Mouse (Mus musculus) E14TG2a.4 (cell line): Measurements from ENCODE around the gene Ascc2.
"Not testable (repeated sequence)": the region's sequence is repeated elsewhere in the genome, so short reads cannot be mapped to it uniquely, and the experiment has no call there.

Source experiments
- H3K27me3 ChIP-seq: 2 replicates; pipeline ENCODE4 v1.6.1; 2014; ENCODE audit warnings: low read length, control low read depth; ENCODE audit not compliant: insufficient read depth
- H3K36me3 ChIP-seq: 2 replicates; pipeline ENCODE4 v1.6.1; 2014; ENCODE audit warnings: low read length, control low read depth; ENCODE audit not compliant: insufficient read depth
- H3K4me1 ChIP-seq: replicated peaks from 2 replicates; pipeline ENCODE4 v1.6.1; 2014; ENCODE audit warnings: low read depth, low read length, control low read depth
- H3K4me3 ChIP-seq: replicated peaks from 2 replicates; pipeline ENCODE4 v1.5.1; 2014; ENCODE audit warnings: mild to moderate bottlenecking, low read length
- H3K9me3 ChIP-seq: 2 replicates; pipeline ENCODE4 v1.6.1; 2014; ENCODE audit warnings: low read length, control low read depth
- CTCF ChIP-seq: conservative IDR thresholded peaks from 2 replicates; pipeline ENCODE4 v1.5.1; 2014; ENCODE audit warnings: low read length
- NANOG ChIP-seq: IDR thresholded peaks from 2 replicates; pipeline ENCODE4 v1.6.1; 2014; ENCODE audit warnings: borderline replicate concordance, low read length, mixed read lengths
- POU5F1 ChIP-seq: IDR thresholded peaks from 2 replicates; pipeline ENCODE4 v1.6.1; 2014; ENCODE audit warnings: low read length, borderline replicate concordance

Gene Ascc2

GRCm38 (mm10) chr11:4641185-4641584, 3.6 kb downstream of the Ascc2 start:
- Histone ChIP-seq H3K4me3 (no peak overlapping the region), H3K4me1 (peaks cover 82% of the 10 kb centered on the region), H3K27me3 (no peaks in the 10 kb centered on the region), H3K9me3 (no peaks in the 10 kb centered on the region), H3K36me3 (peaks cover 45% of the 10 kb centered on the region)
- TF ChIP-seq CTCF: no peak
- TF ChIP-seq POU5F1: no peak
- no peak for TF ChIP-seq NANOG

GRCm38 (mm10) chr11:4643722-4644121, 6.2 kb downstream of the Ascc2 start:
- peaks cover 67% of the 10 kb centered on the region for H3K4me1 ChIP-seq
- no peaks in the 10 kb centered on the region for H3K27me3 ChIP-seq
- H3K36me3 ChIP-seq: peaks cover 69% of the 10 kb centered on the region
- TF ChIP-seq POU5F1: no peak
- peak overlapping the region; percentile 8 for H3K4me3 ChIP-seq
- no peaks in the 10 kb centered on the region for H3K9me3 ChIP-seq

- H3K27me3 ChIP-seq, H3K4me3 ChIP-seq, H3K9me3 ChIP-seq: not testable (repeated sequence)
- Histone ChIP-seq H3K36me3 (peaks cover 69% of the 10 kb centered on the region), H3K4me1 (peaks cover 56% of the 10 kb centered on the region)
Observed at GRCm38 (mm10) chr11:4645180-4645579, 7.6 kb downstream of the Ascc2 start.

GRCm38 (mm10) chr11:4646409-4646808, 8.9 kb downstream of the Ascc2 start:
- H3K9me3 ChIP-seq: no peaks in the 10 kb centered on the region
- H3K27me3 ChIP-seq: no peaks in the 10 kb centered on the region
- H3K36me3 ChIP-seq: peaks cover 70% of the 10 kb centered on the region
- peaks cover 49% of the 10 kb centered on the region for H3K4me1 ChIP-seq
- H3K4me3 ChIP-seq: no peak overlapping the region
- TF ChIP-seq CTCF (no peak), POU5F1 (no peak)

GRCm38 (mm10) chr11:4659818-4660217, 22.3 kb downstream of the Ascc2 start:
- TF ChIP-seq POU5F1: no peak
- no peak for TF ChIP-seq NANOG
- TF ChIP-seq CTCF: no peak
- Histone ChIP-seq H3K9me3 (peaks cover 5% of the 10 kb centered on the region), H3K4me1 (peaks cover 40% of the 10 kb centered on the region), H3K36me3 (peaks cover 92% of the 10 kb centered on the region), H3K27me3 (no peaks in the 10 kb centered on the region), H3K4me3 (no peak overlapping the region)

GRCm38 (mm10) chr11:4660309-4661025, 22.9 kb downstream of the Ascc2 start:
- Histone ChIP-seq H3K4me3 (no peak overlapping the region), H3K4me1 (peaks cover 34% of the 10 kb centered on the region), H3K9me3 (peaks cover 8% of the 10 kb centered on the region), H3K27me3 (no peaks in the 10 kb centered on the region), H3K36me3 (peaks cover 86% of the 10 kb centered on the region)
- no peak for TF ChIP-seq NANOG
- no peak for TF ChIP-seq POU5F1

GRCm38 (mm10) chr11:4661324-4661723, 23.8 kb downstream of the Ascc2 start:
- H3K27me3 ChIP-seq: no peaks in the 10 kb centered on the region
- TF ChIP-seq NANOG: no peak
- no peak for TF ChIP-seq POU5F1
- TF ChIP-seq CTCF: no peak
- peaks cover 33% of the 10 kb centered on the region for H3K4me1 ChIP-seq

GRCm38 (mm10) chr11:4661871-4662495, 24.4 kb downstream of the Ascc2 start:
- Histone ChIP-seq H3K27me3 (no peaks in the 10 kb centered on the region), H3K4me1 (peaks cover 33% of the 10 kb centered on the region), H3K4me3 (peak overlapping the region; percentile 17; the same call in 1 of the 2 replicates), H3K9me3 (peaks cover 13% of the 10 kb centered on the region), H3K36me3 (peaks cover 72% of the 10 kb centered on the region)
- TF ChIP-seq CTCF (no peak), POU5F1 (no peak), NANOG (no peak)

More at GRCm38 (mm10) chr11:4661324-4661723, 23.8 kb downstream of the Ascc2 start:
- H3K9me3 ChIP-seq: peaks cover 11% of the 10 kb centered on the region
- no peak overlapping the region for H3K4me3 ChIP-seq
- H3K36me3 ChIP-seq: peaks cover 77% of the 10 kb centered on the region

GRCm38 (mm10) chr11:4662496-4662878, 24.9 kb downstream of the Ascc2 start:
- Histone ChIP-seq H3K27me3 (no peaks in the 10 kb centered on the region), H3K36me3 (peaks cover 72% of the 10 kb centered on the region), H3K4me1 (peaks cover 33% of the 10 kb centered on the region), H3K9me3 (peaks cover 18% of the 10 kb centered on the region), H3K4me3 (peak overlapping the region; percentile 17; the same call in 1 of the 2 replicates)
- TF ChIP-seq CTCF (no peak), NANOG (no peak), POU5F1 (no peak)
